In genomic region chr17:71042645-71043044, GRCm38 (mm10) we compare ENCODE assay signal across 19 mouse cellular contexts. TPM values are rescaled to one million over a fixed set of nuclear protein-coding genes. Genes with fewer than 3 reads are reported as not detected.
DNase-seq lines count a peak whose midpoint lies in the region; ATAC-seq and TF ChIP-seq lines count a peak whose summit lies in the region.
"Had no signal": no experiment of that assay in that cellular context is flagged by ENCODE, and none has a peak within 500 bp of the region (broad histone marks: within the 10 kb centered on the region; RNA-seq: fewer than 3 reads in every experiment).

No protein-coding gene starts in this region.

- no peak for ATAC-seq in liver, postnatal 0 days
- ATAC-seq: activated CD4-positive, CD25-positive, alpha-beta regulatory T cell, adult 4 months; forebrain, embryonic 16.5 days had no signal

- DNase-seq in gastrocnemius, adult 2 months = no peak
- no peak for DNase-seq in gastrocnemius, postnatal 36 days
- DNase-seq in left cerebral cortex, adult 2 months (ENCODE audit: extremely low spot score in 1 of 2, low spot score in 2 of 2) = no peak
- DNase-seq in left cerebral cortex, postnatal 10 days (ENCODE audit: extremely low spot score in 1 of 2, low spot score in 2 of 2) = no peak
- DNase-seq in CH12.LX (ENCODE audit: extremely low read depth) = no peak
- DNase-seq in liver, postnatal 0 days = no peak
- DNase-seq in cerebellum, adult 9-11 months = no peak
- DNase-seq in urinary bladder, postnatal 36 days (ENCODE audit: low spot score in 2 of 2) = no peak
- DNase-seq: adrenal gland, postnatal 36 days; cerebellum, postnatal 10 days; gastrocnemius, postnatal 14 days; kidney, adult 8-10 months; retina, postnatal 1 day had no signal

- no peaks in the 10 kb centered on the region for H3K27me3 ChIP-seq in CH12.LX (replicated peaks)
- no peaks in the 10 kb centered on the region for H3K27me3 ChIP-seq in liver, postnatal 0 days (ENCODE audit: insufficient read depth, low read length)
- H3K27me3 ChIP-seq: limb, embryonic 12.5 days; lung, embryonic 15.5 days; megakaryocyte, embryonic 14.5 days; neural tube, embryonic 15.5 days had no signal

- in situ Hi-C loops in CH12.LX (cut with MboI; ENCODE audit: low pct_ligation_motif_present, low pct_unique_long_range_greater_than_20kb, low sequenced_read_pairs) = no loop called here

- TF ChIP-seq CTCF in gastrocnemius, adult 2 months (IDR thresholded peaks at IDR 0.05) = peak; percentile 56
- TF ChIP-seq CTCF in left cerebral cortex, adult 2 months (IDR thresholded peaks at IDR 0.05) = peak; percentile 33
- TF ChIP-seq CTCF in CH12.LX (conservative IDR thresholded peaks at IDR 0.05 in 1 of 2, IDR thresholded peaks at IDR 0.05 in 1 of 2; ENCODE audit: low read depth in 2 of 2, low read length in 2 of 2) = peak in 1 of 2 experiments; percentile 64; a peak in 2 of 4 replicates
- peak; percentile 64 for TF ChIP-seq CTCF in liver, postnatal 0 days (IDR thresholded peaks at IDR 0.05; ENCODE audit: low read depth)

- H3K4me1 ChIP-seq in CH12.LX (ENCODE audit: control insufficient read depth in 1 of 2, insufficient read depth in 2 of 2) = peaks cover 0 to 2% of the 10 kb centered on the region in 2 experiments; a peak in 1 of 4 replicates
- no peaks in the 10 kb centered on the region for H3K4me1 ChIP-seq in liver, postnatal 0 days (ENCODE audit: insufficient read depth)

- no peaks in the 10 kb centered on the region for H3K36me3 ChIP-seq in CH12.LX (replicated peaks in 1 of 2; ENCODE audit: control insufficient read depth in 1 of 2, insufficient read depth in 1 of 2, low read length in 1 of 2)
- H3K36me3 ChIP-seq in liver, postnatal 0 days (replicated peaks; ENCODE audit: insufficient read depth, low read length) = no peaks in the 10 kb centered on the region
- H3K36me3 ChIP-seq: limb, embryonic 12.5 days; lung, embryonic 15.5 days; neural tube, embryonic 15.5 days had no signal

- dilution Hi-C loops in CH12.LX (cut with MboI; ENCODE audit: extremely low pct_ligation_motif_present, extremely low pct_unique_long_range_greater_than_20kb, low sequenced_read_pairs) = no loop called here

- intact Hi-C loops in gastrocnemius, adult 2 months (cut with DNase I) = no loop called here
- intact Hi-C loops in gastrocnemius, postnatal 36 days (cut with DNase I) = no loop called here
- intact Hi-C loops in left cerebral cortex, adult 2 months (cut with DNase I) = no loop called here
- intact Hi-C loops in left cerebral cortex, postnatal 10 days (cut with DNase I) = no loop called here

- no peak overlapping the region for H3K4me3 ChIP-seq in gastrocnemius, adult 2 months
- H3K4me3 ChIP-seq in left cerebral cortex, adult 2 months = no peak overlapping the region
- H3K4me3 ChIP-seq in CH12.LX (replicated peaks in 1 of 3; ENCODE audit: low read depth in 2 of 3, low read length in 2 of 3, poor library complexity in 1 of 3) = no peak overlapping the region
- H3K4me3 ChIP-seq in liver, postnatal 0 days (ENCODE audit: low read depth, low read length) = no peak overlapping the region
- H3K4me3 ChIP-seq: limb, embryonic 12.5 days; lung, embryonic 15.5 days; megakaryocyte, embryonic 14.5 days; neural tube, embryonic 15.5 days had no signal

- WGBS in liver, postnatal 0 days (ENCODE audit: insufficient replicate concordance) = 45% methylated on average over 1 of the region's 1 CpGs

- no peaks in the 10 kb centered on the region for H3K9me3 ChIP-seq in CH12.LX (replicated peaks; ENCODE audit: low read length)
- no peaks in the 10 kb centered on the region for H3K9me3 ChIP-seq in liver, postnatal 0 days (ENCODE audit: low read length)
- H3K9me3 ChIP-seq: limb, embryonic 12.5 days; lung, embryonic 15.5 days; megakaryocyte, embryonic 14.5 days; neural tube, embryonic 15.5 days had no signal

- H3K4me2 ChIP-seq in CH12.LX (ENCODE audit: insufficient read depth, low read depth, poor library complexity, severe bottlenecking) = no peak overlapping the region
- no peak overlapping the region for H3K4me2 ChIP-seq in liver, postnatal 0 days (ENCODE audit: low read depth, low read length)
- H3K4me2 ChIP-seq: limb, embryonic 12.5 days; lung, embryonic 15.5 days; neural tube, embryonic 15.5 days had no signal

- H3K9ac ChIP-seq in CH12.LX (ENCODE audit: insufficient read depth, low read depth) = no peak overlapping the region
- no peak overlapping the region for H3K9ac ChIP-seq in liver, postnatal 0 days (replicated peaks)
- H3K9ac ChIP-seq: limb, embryonic 12.5 days; lung, embryonic 15.5 days; neural tube, embryonic 15.5 days had no signal

- TF ChIP-seq POLR2A in CH12.LX (IDR thresholded peaks at IDR 0.05; ENCODE audit: low read depth, low read length) = no peak

- H3K79me2 ChIP-seq in CH12.LX (replicated peaks; ENCODE audit: control insufficient read depth, extremely low read depth, insufficient read depth, poor library complexity, severe bottlenecking) = no peaks in the 10 kb centered on the region

- H3K27ac ChIP-seq in gastrocnemius, adult 2 months = no peak overlapping the region
- no peak overlapping the region for H3K27ac ChIP-seq in left cerebral cortex, adult 2 months
- no peak overlapping the region for H3K27ac ChIP-seq in CH12.LX (ENCODE audit: insufficient read depth, low read depth)
- H3K27ac ChIP-seq in liver, postnatal 0 days (ENCODE audit: low read depth) = no peak overlapping the region
- H3K27ac ChIP-seq: limb, embryonic 12.5 days; lung, embryonic 15.5 days; neural tube, embryonic 15.5 days had no signal

- peak; percentile 27 for TF ChIP-seq RAD21 in CH12.LX (IDR thresholded peaks at IDR 0.05; ENCODE audit: low read depth, low read length)

- TF ChIP-seq EP300 in CH12.LX (IDR thresholded peaks at IDR 0.05; ENCODE audit: low read length) = no peak
- TF ChIP-seq EP300 in liver, postnatal 0 days (IDR thresholded peaks at IDR 0.05; ENCODE audit: low read depth) = no peak

TF ChIP-seq in CH12.LX, 34 proteins besides CTCF, POLR2A, EP300 and RAD21:
- TF ChIP-seq NELFE (IDR thresholded peaks at IDR 0.05; ENCODE audit: low read depth, low read length) (no peak), SMC3 (IDR thresholded peaks at IDR 0.05; ENCODE audit: low read depth, low read length) (peak; percentile 31), TCF12 (IDR thresholded peaks at IDR 0.05; ENCODE audit: low read depth, low read length) (no peak), KAT2A (IDR thresholded peaks at IDR 0.05; ENCODE audit: insufficient replicate concordance, low read length) (no peak), UBTF (IDR thresholded peaks at IDR 0.05; ENCODE audit: low read depth, low read length) (no peak), PAX5 (IDR thresholded peaks at IDR 0.05; ENCODE audit: low read length) (no peak)

RNA-seq across cellular contexts. Expression of gene Myl12a, which starts 40.0 kb away (rescaled TPM):
- total RNA-seq in gastrocnemius, adult 2 months (2021) = 100 to 1,000 TPM; 301 to 553 TPM
- total RNA-seq in gastrocnemius, postnatal 36 days (2021) = 100 to 1,000 TPM; 295 to 502 TPM
- total RNA-seq in left cerebral cortex, adult 2 months (2021) = 10 to 100 TPM; 39.0 to 43.4 TPM
- 10 to 100 TPM; 45.1 to 47.8 TPM for total RNA-seq in left cerebral cortex, postnatal 10 days (2021)
- total RNA-seq in CH12.LX (2012; rRNA removed) (163 and 171 TPM in 2 replicates), CH12.LX (2014; rRNA removed) (246 and 279 TPM in 2 replicates)
- 280 and 285 TPM in 2 replicates for polyA plus RNA-seq in CH12.LX (2012; ENCODE audit: insufficient read length, low read depth)
- 195 and 199 TPM in 2 replicates for polyA plus RNA-seq in liver, postnatal 0 days (2015; fragmentation: Nextera tagmentation; extraction: Ambion mirVana)

RNA-seq across cellular contexts. Expression of gene Myom1, which starts 40.2 kb away (rescaled TPM):
- total RNA-seq in gastrocnemius, adult 2 months (2021) = 1,000 to 10,000 TPM; 1,223 to 1,379 TPM
- 1,000 to 10,000 TPM; 1,200 to 1,249 TPM for total RNA-seq in gastrocnemius, postnatal 36 days (2021)
- 1 to 10 TPM; 1.6 to 2.2 TPM for total RNA-seq in left cerebral cortex, adult 2 months (2021)
- total RNA-seq in left cerebral cortex, postnatal 10 days (2021) = 1 to 10 TPM; 3.4 to 3.9 TPM
- total RNA-seq in CH12.LX (2012; rRNA removed) (0.42 and 0.55 TPM in 2 replicates), CH12.LX (2014; rRNA removed) (0.26 TPM in 2 replicates)
- polyA plus RNA-seq in CH12.LX (2012; ENCODE audit: insufficient read length, low read depth) = 0.86 and 0.93 TPM in 2 replicates
- polyA plus RNA-seq in liver, postnatal 0 days (2015; fragmentation: Nextera tagmentation; extraction: Ambion mirVana) = 2.1 and 4.4 TPM in 2 replicates

Comparison
In these comparisons a context has a peak if more than half of its experiments do, and no peak if none do; other contexts are left out.
1. RNA of gene Myom1, which starts 40.2 kb away (total RNA-seq): 1,223 to 1,379 TPM in gastrocnemius, adult 2 months and 1,200 to 1,249 TPM in gastrocnemius, postnatal 36 days; 3.4 to 3.9 TPM in left cerebral cortex, postnatal 10 days, 1.6 to 2.2 TPM in left cerebral cortex, adult 2 months and 0.26 to 0.55 TPM in CH12.LX; every median in the first group is over 100 times any median in the second.